ENCODE assay signal across 19 mouse cellular contexts in the genomic region with DNA sequence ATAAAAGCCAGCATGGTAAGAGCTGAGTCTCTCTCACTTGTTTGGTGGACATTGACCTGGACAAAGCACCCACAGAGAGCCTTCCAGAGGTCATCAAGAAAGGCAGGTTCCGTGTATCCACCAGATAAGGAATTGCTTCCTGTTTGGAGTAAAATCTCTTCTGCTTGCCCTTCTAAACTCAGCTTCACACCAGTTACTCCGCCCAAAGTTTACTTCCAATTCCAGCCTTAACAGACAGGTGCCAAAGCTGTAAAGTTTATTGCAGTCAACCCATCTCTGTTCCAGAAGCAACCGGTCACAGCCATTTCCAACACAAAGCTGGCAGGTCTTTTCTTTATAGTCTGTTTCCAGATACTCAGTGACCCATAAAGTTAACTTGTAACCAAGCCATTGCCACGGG.
DNase-seq lines count a peak whose midpoint lies in the region; ATAC-seq and TF ChIP-seq lines count a peak whose summit lies in the region.
"Had no signal": no experiment of that assay in that cellular context is flagged by ENCODE, and none has a peak within 500 bp of the region (broad histone marks: within the 10 kb centered on the region; RNA-seq: fewer than 3 reads in every experiment).

No protein-coding gene starts in this region.

- H3K27ac ChIP-seq in midbrain, embryonic 11.5 days (ENCODE audit: low read depth, low read length), result no peak overlapping the region
- no peak overlapping the region for H3K27ac ChIP-seq in midbrain, embryonic 13.5 days
- H3K27ac ChIP-seq in kidney, adult 2 months (ENCODE audit: insufficient read depth, low read depth, low read length), result peak overlapping the region; percentile 76
- H3K27ac ChIP-seq in kidney, postnatal 0 days, result peak overlapping the region; percentile 63
- no peak overlapping the region for H3K27ac ChIP-seq in neural tube, embryonic 15.5 days (replicated peaks)
- H3K27ac ChIP-seq: embryonic facial prominence, embryonic 15.5 days; forebrain, embryonic 15.5 days; hindbrain, embryonic 12.5 days; layer of hippocampus, adult 2 months; macrophage; stomach, postnatal 0 days had no signal

- no peak for TF ChIP-seq CTCF in kidney, adult 2 months (conservative IDR thresholded peaks at IDR 0.05; ENCODE audit: insufficient read depth, insufficient read length, low read depth, low read length)
- no peak for TF ChIP-seq CTCF in kidney, postnatal 0 days (IDR thresholded peaks at IDR 0.05; ENCODE audit: low read depth)

- no peaks in the 10 kb centered on the region for H3K9me3 ChIP-seq in midbrain, embryonic 11.5 days (ENCODE audit: control insufficient read depth, low read length)
- no peaks in the 10 kb centered on the region for H3K9me3 ChIP-seq in midbrain, embryonic 13.5 days
- no peaks in the 10 kb centered on the region for H3K9me3 ChIP-seq in kidney, postnatal 0 days (replicated peaks; ENCODE audit: low read length)
- no peaks in the 10 kb centered on the region for H3K9me3 ChIP-seq in neural tube, embryonic 15.5 days (replicated peaks)
- H3K9me3 ChIP-seq: embryonic facial prominence, embryonic 15.5 days; forebrain, embryonic 15.5 days; hindbrain, embryonic 12.5 days had no signal

- DNase-seq in midbrain, embryonic 11.5 days (ENCODE audit: low spot score, missing footprints), result peak; percentile 72
- DNase-seq in kidney, adult 2 months, result peak; percentile 79
- peak; percentile 46 for DNase-seq in kidney, postnatal 0 days (ENCODE audit: low spot score)
- peak; percentile 71 for DNase-seq in yolk sac, embryonic 10.5 days (ENCODE audit: low spot score)
- DNase-seq in heart, adult 8-10 months (ENCODE audit: low spot score), result no peak
- DNase-seq in gastrocnemius, postnatal 4 days (ENCODE audit: low spot score in 2 of 2), result no peak
- DNase-seq: adrenal gland, postnatal 10 days; cerebellum, adult 8-10 months; heart, adult 18-20 months; layer of hippocampus, postnatal 36 days had no signal

- peaks cover 17% of the 10 kb centered on the region for H3K4me1 ChIP-seq in midbrain, embryonic 11.5 days (ENCODE audit: control insufficient read depth, insufficient read depth, low read length)
- peaks cover 18% of the 10 kb centered on the region for H3K4me1 ChIP-seq in midbrain, embryonic 13.5 days (replicated peaks)
- H3K4me1 ChIP-seq in kidney, adult 2 months (ENCODE audit: control insufficient read depth, insufficient read depth, low read length), result peaks cover 27% of the 10 kb centered on the region
- H3K4me1 ChIP-seq in kidney, postnatal 0 days (replicated peaks; ENCODE audit: insufficient read depth, low read length), result peaks cover 22% of the 10 kb centered on the region; the same call in 1 of the 2 replicates
- peaks cover 15% of the 10 kb centered on the region for H3K4me1 ChIP-seq in neural tube, embryonic 15.5 days

- peaks cover 6% of the 10 kb centered on the region for H3K27me3 ChIP-seq in midbrain, embryonic 11.5 days (ENCODE audit: control insufficient read depth, insufficient read depth, low read length)
- peaks cover 38% of the 10 kb centered on the region for H3K27me3 ChIP-seq in midbrain, embryonic 13.5 days
- H3K27me3 ChIP-seq in kidney, adult 2 months (replicated peaks; ENCODE audit: control insufficient read depth, insufficient read depth, low read length), result no peaks in the 10 kb centered on the region
- no peaks in the 10 kb centered on the region for H3K27me3 ChIP-seq in kidney, postnatal 0 days (ENCODE audit: insufficient read depth, low read length)
- H3K27me3 ChIP-seq in neural tube, embryonic 15.5 days (replicated peaks), result peaks cover 18% of the 10 kb centered on the region
- H3K27me3 ChIP-seq: embryonic facial prominence, embryonic 15.5 days had no signal

- no peak overlapping the region for H3K4me2 ChIP-seq in midbrain, embryonic 11.5 days
- H3K4me2 ChIP-seq in midbrain, embryonic 13.5 days (replicated peaks), result no peak overlapping the region
- H3K4me2 ChIP-seq in kidney, postnatal 0 days (ENCODE audit: low read length), result no peak overlapping the region
- H3K4me2 ChIP-seq in neural tube, embryonic 15.5 days, result no peak overlapping the region
- H3K4me2 ChIP-seq: embryonic facial prominence, embryonic 15.5 days; forebrain, embryonic 15.5 days; hindbrain, embryonic 12.5 days had no signal

- H3K9ac ChIP-seq in midbrain, embryonic 11.5 days (ENCODE audit: low read length), result no peak overlapping the region
- no peak overlapping the region for H3K9ac ChIP-seq in midbrain, embryonic 13.5 days (replicated peaks)
- no peak overlapping the region for H3K9ac ChIP-seq in kidney, postnatal 0 days (ENCODE audit: low read depth, low read length)
- no peak overlapping the region for H3K9ac ChIP-seq in neural tube, embryonic 15.5 days (replicated peaks)
- H3K9ac ChIP-seq: embryonic facial prominence, embryonic 15.5 days; forebrain, embryonic 15.5 days; hindbrain, embryonic 12.5 days had no signal

- 62% methylated on average over 4 of the region's 4 CpGs for WGBS in midbrain, embryonic 11.5 days
- 57% methylated on average over 4 of the region's 4 CpGs for WGBS in midbrain, embryonic 13.5 days
- 10% methylated on average over 4 of the region's 4 CpGs for WGBS in kidney, adult 2 months
- 17% methylated on average over 4 of the region's 4 CpGs for WGBS in kidney, postnatal 0 days
- WGBS in neural tube, embryonic 15.5 days, result 18% methylated on average over 4 of the region's 4 CpGs

- TF ChIP-seq POLR2A in kidney, adult 2 months (IDR thresholded peaks at IDR 0.05; ENCODE audit: low read depth, low read length), result no peak

- no peak for ATAC-seq in midbrain, embryonic 11.5 days (ENCODE audit: low FRiP score)
- no peak for ATAC-seq in midbrain, embryonic 13.5 days
- no peak for ATAC-seq in kidney, postnatal 0 days (replicated peaks; ENCODE audit: low FRiP score, low read depth)
- ATAC-seq in neural tube, embryonic 15.5 days (ENCODE audit: low FRiP score), result no peak
- ATAC-seq: activated CD4-positive, CD25-positive, alpha-beta regulatory T cell, adult 4 months; forebrain, embryonic 15.5 days had no signal

- H3K4me3 ChIP-seq in midbrain, embryonic 11.5 days (ENCODE audit: low read depth, low read length), result no peak overlapping the region
- H3K4me3 ChIP-seq in midbrain, embryonic 13.5 days (replicated peaks), result no peak overlapping the region
- no peak overlapping the region for H3K4me3 ChIP-seq in kidney, adult 2 months (ENCODE audit: insufficient read depth, low read depth, low read length)
- H3K4me3 ChIP-seq in kidney, postnatal 0 days (replicated peaks; ENCODE audit: low read depth, low read length), result no peak overlapping the region
- H3K4me3 ChIP-seq in neural tube, embryonic 15.5 days (replicated peaks), result no peak overlapping the region
- H3K4me3 ChIP-seq: embryonic facial prominence, embryonic 15.5 days; forebrain, embryonic 15.5 days; hindbrain, embryonic 12.5 days; layer of hippocampus, adult 2 months had no signal

- H3K36me3 ChIP-seq in midbrain, embryonic 11.5 days (ENCODE audit: control insufficient read depth, insufficient read depth, low read length), result no peaks in the 10 kb centered on the region
- H3K36me3 ChIP-seq in midbrain, embryonic 13.5 days, result no peaks in the 10 kb centered on the region
- no peaks in the 10 kb centered on the region for H3K36me3 ChIP-seq in kidney, adult 2 months (ENCODE audit: control insufficient read depth, insufficient read depth, low read length)
- H3K36me3 ChIP-seq in kidney, postnatal 0 days (ENCODE audit: insufficient read depth, low read length), result no peaks in the 10 kb centered on the region
- no peaks in the 10 kb centered on the region for H3K36me3 ChIP-seq in neural tube, embryonic 15.5 days
- H3K36me3 ChIP-seq: embryonic facial prominence, embryonic 15.5 days; forebrain, embryonic 15.5 days; hindbrain, embryonic 12.5 days had no signal

Comparison
In these comparisons a context has a peak if more than half of its experiments do, and no peak if none do; other contexts are left out.
1. DNase-seq: peak in midbrain, embryonic 11.5 days (single experiment), kidney, adult 2 months (single experiment), kidney, postnatal 0 days (single experiment) and yolk sac, embryonic 10.5 days (single experiment); none in heart, adult 8-10 months (single experiment) and gastrocnemius, postnatal 4 days (0 of 2).
2. H3K27ac ChIP-seq: peak in kidney, adult 2 months (single experiment) and kidney, postnatal 0 days (single experiment); none in midbrain, embryonic 11.5 days (single experiment), midbrain, embryonic 13.5 days (single experiment) and neural tube, embryonic 15.5 days (single experiment).